Mouse (Mus musculus) kidney, adult 10 weeks (tissue): ENCODE results near the gene Olfr843. TPM values are rescaled to one million over a fixed set of nuclear protein-coding genes. Genes with fewer than 3 reads are reported as not detected.

Source experiments
- polyA plus RNA-seq: library from polyadenylated mRNA; stranded (reverse); fragments of 350-450 nt; fragmentation: Illumina TruSeq; extraction: RNeasy Lipid Tissue Mini Kit (QIAGEN cat#74804); gene quantifications from one replicate; pipeline ENCODE4 v1.2.3, GENCODE M21; 2014; ENCODE audit warnings: low read depth, low replicate concordance

Gene Olfr843
- polyA plus RNA-seq = not detected

DNA sequence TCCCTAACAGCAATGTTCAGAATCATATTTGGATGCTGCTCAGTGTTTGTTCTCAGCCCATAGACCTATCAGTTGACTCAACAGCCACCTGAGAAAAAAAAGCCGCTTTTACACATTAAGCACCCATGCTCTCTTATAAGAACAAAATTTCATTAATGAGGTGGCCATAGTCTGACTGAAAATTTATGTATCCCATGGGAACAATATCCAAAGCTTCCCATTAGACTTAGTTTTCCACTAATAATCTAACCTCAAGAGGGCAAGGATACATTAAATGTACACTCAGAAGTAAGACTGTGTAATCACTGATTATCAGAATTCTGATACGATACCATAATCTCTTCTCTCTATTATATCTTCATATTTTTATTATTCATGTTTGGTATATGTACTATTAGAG lies at the start of gene Olfr843:
Gene Olfr843, minus strand, starts transcription at position 101 of the 400 bp plus-strand sequence.

Other genes starting within 250 kb of the Olfr843 start
- gene Olfr835, start 219.3 kb downstream of the Olfr843 start, polyA plus RNA-seq = not detected
- gene Olfr836, start 131.6 kb downstream of the Olfr843 start, polyA plus RNA-seq = not detected
- not detected for gene Olfr837, start 115.7 kb downstream of the Olfr843 start, polyA plus RNA-seq
- not detected for gene Olfr839-ps1, start 74.7 kb downstream of the Olfr843 start, polyA plus RNA-seq
- not detected for gene Olfr844, start 64.4 kb upstream of the Olfr843 start, polyA plus RNA-seq
- gene Olfr845, start 84.5 kb upstream of the Olfr843 start, polyA plus RNA-seq = not detected
- not detected for gene Olfr846, start 112.0 kb upstream of the Olfr843 start, polyA plus RNA-seq
- gene Olfr847, start 126.7 kb upstream of the Olfr843 start, polyA plus RNA-seq = not detected
- gene Olfr849, start 188.3 kb upstream of the Olfr843 start, polyA plus RNA-seq = not detected
- not detected for gene Olfr850, start 226.3 kb upstream of the Olfr843 start, polyA plus RNA-seq
- not detected for gene Olfr851, start 241.3 kb upstream of the Olfr843 start, polyA plus RNA-seq